Mouse (Mus musculus): Measurements from ENCODE around the gene Dcaf1.

DNA sequence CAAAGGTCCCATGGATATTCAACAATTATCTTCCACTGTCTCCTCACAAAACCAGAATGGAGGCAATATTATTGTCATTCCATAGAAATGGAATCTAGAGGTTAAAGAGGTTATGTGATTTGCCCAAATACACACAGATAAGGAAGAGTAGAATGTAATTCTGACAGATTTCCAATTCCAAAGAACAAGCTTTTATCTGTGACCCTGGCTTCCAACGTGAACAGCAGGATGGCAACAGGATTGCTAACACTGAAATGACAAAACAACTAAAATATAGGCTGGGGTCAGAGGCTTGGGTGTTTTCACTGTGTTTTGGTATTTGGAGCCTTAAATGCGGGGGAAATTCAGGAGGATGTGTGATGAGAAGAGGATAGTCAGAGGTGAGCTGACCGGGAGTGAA, 44.3 kb upstream of the Dcaf1 start:
- TF ChIP-seq CTCF (IDR thresholded peaks at IDR 0.05; ENCODE audit: low read depth) (no peak), EP300 (IDR thresholded peaks at IDR 0.05; ENCODE audit: low read depth) (no peak)

Measured in liver, embryonic 14.5 days (tissue).